Mouse (Mus musculus) fat pad, adult 2 months (tissue): ENCODE measurements around the gene Cd300e.
"Not testable (repeated sequence)": the region's sequence is repeated elsewhere in the genome, so short reads cannot be mapped to it uniquely, and the experiment has no call there.

ENCODE experiments used
- DNase-seq: peaks from one replicate; pipeline ENCODE4 v3.0.0-alpha.2; 2011; ENCODE audit warnings: low read depth, low spot score; ENCODE audit errors: extremely low read depth

Cd300e gene

DNA sequence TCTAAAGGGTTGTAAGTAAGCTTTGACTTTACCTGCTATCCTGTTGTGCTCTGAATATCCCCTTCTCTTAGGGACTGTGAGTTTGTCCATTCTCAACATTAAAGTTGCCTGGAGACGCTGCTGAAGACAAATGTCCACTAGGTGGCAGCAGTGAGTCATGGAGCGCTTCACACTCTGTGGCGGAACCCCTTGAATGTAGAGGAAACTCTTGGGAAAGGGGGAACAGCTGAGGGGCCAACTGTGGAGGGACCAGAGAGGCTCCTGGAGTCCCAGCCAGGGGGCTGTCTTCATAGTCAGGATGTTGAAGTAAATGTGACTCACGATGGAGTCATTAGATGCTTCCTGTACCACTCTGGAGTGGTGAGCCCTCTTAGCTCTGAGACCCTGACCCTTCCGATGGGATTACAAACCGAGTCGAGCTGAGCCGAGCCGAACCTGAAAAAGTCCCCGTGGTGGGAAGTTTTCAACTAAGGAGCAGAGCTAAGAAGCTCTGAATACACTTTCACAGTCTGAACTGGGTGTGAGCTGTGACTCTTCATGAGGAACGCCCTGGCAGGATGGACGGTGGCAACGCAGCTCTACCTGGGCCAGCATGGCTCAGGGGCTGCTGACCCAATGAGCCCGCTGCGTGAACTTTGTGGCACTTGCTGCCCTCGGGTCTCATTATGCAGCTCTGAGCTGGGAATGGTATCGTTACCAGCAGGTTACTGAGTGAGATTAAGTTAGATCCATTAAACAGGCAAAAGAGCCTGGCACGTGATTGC is 21.6 kb upstream of the Cd300e start:
- DNase-seq = no peak

- DNase-seq = no peak
Observed at GRCm38 (mm10) chr11:115082196-115082595, 20.2 kb upstream of the Cd300e start.

- no peak for DNase-seq
Observed at GRCm38 (mm10) chr11:115081373-115081772, 19.4 kb upstream of the Cd300e start.

DNA sequence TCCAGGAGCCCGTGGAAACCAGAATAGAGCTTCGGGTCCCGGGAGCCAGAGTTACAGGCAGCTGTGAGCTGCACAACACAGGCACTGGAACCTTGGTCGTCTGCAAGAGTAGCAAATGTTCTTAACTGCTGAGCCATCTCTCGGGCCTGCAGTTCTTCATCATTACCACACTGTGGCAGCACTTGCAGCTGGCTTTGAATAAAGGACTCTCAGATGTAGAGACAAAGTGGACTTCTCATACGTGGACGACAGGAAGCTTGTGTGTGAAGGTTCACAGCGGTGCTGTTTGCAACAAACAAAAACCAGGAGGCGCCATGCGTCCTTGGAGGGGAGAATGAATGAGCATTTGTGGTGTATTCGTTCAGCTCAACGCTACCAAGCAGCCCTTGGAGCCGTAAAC is 18.9 kb upstream of the Cd300e start:
- DNase-seq = no peak

GRCm38 (mm10) chr11:115078680-115079079 is 16.7 kb upstream of the Cd300e start:
- no peak for DNase-seq

DNA sequence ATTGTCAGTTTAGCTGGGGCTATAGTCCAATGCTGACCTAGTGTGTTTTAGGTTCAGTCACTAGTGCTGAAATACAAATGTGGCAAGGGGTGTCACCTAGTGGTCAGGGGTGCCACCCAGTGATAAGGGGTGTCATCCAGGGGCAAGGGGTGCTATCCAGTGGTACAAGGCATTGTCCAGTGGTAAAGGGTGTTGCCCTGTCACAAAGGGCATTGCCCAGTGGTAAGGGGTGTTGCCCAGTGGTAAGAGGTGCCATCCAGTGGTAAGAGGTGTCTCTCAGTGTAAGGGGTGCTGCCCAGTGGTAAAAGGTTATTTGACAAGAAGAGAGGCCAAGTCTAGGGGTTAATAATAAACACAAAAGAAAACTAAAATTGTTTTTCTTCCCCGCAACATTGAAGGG is 15.5 kb upstream of the Cd300e start:
- DNase-seq = no peak

- no peak for DNase-seq
Observed at GRCm38 (mm10) chr11:115075859-115076258, 13.9 kb upstream of the Cd300e start.

DNA sequence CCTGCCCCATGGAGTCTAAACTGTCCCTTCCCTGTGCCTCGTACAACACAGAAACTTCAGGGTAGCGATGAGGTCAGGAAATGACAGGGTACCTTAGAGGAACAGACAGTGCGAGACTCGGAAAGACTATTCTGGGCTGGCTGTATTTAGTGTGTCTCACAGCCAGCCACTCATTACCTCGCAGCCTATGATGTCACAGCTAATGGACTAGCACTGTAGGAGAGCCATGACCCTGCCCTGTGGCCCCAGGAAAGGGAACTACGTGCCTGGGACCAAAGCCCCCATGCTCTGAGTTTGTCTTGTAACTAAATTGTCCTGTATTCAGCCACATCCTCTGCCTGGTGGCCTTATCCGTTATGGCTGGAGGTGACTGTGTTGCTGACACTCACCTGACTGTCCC is 13.4 kb upstream of the Cd300e start:
- no peak for DNase-seq

GRCm38 (mm10) chr11:115073002-115073401 is 11.0 kb upstream of the Cd300e start:
- DNase-seq = no peak

DNA sequence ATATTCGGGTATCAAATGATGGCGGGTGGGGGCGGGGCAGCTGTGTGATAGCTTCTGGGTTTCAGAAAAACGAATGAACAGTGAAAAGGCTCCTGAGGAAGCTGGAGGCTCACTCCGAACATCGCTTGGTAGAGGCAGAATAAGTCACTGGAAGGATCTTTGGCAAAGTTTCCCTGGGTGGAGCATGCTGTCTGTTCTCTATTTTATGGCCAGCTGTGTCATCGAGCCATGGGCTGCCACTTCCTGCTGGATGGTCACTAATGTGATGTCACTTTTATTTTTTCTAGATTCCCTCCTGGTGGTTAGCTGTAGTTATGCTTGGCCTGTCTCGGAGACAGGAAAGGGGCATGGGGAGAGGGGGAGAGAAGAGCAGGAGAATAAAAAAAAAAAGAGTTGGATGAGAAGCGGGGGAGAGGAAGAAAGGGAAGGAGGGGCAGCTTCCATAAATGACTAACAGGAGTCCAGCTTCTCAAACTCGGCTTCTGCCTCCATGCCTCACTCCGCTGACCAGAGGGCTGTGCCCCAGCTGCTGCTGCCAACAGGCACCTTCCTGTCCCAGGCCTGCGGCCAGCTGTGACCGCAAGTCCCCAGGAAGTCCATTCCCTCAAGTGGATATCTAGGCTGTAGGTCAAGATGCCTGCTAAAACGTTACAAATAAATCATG is 9.8 kb upstream of the Cd300e start:
- DNase-seq = peak; percentile 1

GRCm38 (mm10) chr11:115071015-115071551 is 9.1 kb upstream of the Cd300e start:
- DNase-seq = no peak

DNA sequence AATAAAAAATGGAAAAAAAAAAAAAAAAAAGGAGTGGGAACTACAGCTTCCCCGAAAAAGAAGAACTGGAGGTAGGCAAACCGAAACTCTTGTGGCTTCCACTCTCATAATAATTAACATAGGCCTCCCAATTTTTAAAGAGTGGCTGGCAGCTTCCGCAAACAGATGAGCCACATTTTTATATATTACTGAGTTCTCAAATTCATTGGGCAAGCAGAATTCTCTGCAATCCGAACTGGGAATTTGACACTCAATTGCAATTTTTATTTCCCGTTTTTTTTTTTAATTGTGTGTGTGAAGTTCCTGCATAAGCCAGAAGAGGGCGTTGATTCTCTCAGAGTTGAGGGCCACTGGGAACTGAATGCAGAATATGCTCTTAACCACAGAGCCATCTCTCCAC is 4.8 kb upstream of the Cd300e start:
- no peak for DNase-seq

DNA sequence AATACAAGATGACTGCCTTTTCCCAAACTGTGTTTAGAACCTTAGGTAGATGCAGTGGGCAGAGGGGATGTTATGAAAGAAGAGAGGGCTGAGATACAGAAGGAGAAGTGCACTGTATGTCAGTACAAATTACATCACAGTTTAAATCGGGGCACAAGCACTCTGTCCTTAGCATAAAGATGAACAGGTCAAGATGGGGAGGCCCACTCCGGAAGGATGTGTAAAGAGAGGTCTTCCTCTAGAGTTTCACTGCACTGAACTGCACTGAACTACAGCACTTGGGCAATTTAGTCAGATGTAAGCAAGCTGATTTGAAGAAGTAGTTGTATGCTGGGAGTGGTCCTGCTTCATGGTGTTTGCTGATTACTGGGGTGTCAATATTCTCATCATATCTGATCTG is 2.2 kb downstream of the Cd300e start:
- DNase-seq = no peak

DNA sequence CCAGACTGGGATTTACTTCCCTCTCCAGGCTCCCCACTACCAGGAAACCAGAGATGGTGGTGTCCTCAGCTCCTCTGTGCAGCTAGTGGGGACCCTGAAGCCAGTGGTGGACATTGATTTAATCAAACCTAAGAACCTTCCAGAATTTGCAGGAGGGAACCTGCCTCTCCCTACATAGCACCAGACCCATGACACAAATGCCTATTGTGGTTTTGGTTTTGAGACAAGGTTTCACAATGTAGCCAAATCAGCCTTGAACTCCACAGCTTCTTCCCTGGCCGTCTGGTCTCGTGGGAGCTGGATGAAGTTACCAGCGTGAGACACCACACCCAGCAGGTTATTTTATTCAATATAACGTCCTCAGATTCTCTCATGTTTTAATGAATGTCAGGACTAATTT is 3.3 kb downstream of the Cd300e start:
- no peak for DNase-seq

GRCm38 (mm10) chr11:115054537-115054936 is 7.4 kb downstream of the Cd300e start:
- DNase-seq = no peak

- DNase-seq = no peak
Observed at GRCm38 (mm10) chr11:115052991-115053390, 9.0 kb downstream of the Cd300e start.

DNA sequence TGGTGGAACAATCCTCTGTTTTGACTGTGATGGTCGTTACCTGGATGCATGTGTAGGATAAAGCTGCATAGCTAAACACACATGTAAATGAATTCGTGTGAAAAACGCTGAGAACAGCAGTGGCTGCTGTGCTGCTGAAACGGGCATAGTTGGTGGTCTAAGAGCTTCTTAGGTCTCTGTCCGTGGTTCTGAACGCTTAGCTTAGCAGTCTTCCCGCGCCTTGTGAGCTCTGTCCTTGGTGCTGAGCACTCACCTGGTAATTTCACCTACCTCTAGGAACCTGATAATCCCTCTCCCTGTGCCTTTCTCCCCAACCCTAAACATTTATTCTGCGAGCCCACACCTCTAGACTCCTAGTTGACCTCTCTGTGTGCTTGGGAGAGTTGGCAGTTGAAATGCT is 9.8 kb downstream of the Cd300e start:
- no peak for DNase-seq

DNA sequence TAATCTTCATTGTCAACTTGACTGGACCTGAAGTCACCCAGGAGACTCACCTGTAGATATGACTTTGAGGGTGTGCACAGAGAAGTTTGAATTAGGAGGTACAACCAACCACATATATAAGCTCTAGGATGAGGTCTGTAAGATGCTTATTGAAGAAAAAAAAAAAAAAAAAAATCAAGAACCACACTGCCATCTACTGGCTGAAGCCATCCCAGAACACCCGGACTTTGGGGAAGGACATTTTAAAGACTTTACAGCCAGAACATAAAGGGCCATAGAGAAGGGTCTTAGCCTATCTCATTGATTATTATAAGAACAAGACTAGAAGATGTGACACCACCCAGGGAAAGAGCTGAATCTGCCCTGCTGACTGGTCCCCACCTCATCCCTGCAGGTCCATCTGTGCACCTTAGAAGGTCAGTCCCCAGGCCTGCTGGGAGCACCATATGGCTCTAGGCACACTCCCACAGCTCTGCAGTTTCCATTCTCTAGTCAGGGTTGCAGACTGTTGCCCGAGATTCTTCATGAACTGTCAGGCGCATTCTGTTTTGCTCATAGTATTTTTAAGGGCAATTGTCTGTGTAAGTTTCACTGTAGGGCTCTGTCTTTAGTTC is 12.6 kb downstream of the Cd300e start:
- no peak for DNase-seq

DNA sequence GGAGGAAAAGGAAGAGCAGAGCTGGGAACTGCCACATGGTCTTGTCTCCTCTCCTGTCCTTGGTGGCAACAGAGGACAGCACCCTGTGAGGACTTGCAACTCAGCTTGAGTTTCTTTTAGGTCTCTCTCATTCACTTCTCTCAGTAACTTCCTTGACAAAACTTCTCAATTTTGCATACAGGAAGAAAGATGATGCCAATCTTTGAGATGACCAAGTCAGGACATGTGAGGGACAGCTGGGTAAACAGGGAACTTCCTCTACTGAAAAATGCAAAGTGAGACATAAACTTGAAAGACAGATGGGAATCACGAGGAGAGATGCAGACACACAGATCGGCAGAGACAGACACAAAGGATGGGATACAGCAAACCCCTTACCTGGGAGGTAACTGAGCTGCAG is 13.7 kb downstream of the Cd300e start, which contains the start of gene Cd300ld3:
Cd300ld3 (minus strand) TSS at position 151 of the 400 bp plus-strand sequence.
- DNase-seq = no peak

DNA sequence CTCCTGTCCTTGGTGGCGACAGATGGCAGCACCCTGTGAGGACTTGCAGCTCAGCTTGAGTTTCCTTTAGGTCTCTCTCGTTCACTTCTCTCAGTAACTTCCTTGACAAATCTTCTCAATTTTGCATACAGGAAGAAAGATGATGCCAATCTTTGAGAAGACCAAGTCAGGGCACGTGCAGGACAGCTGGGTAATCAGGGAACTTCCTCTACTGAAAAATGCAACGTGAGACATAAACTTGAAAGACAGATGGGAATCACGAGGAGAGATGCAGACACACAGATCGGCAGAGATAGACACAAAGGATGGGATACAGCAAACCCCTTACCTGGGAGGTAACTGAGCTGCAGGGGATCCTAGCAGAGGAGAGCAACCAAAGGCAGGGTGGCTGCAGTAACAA is 24.3 kb downstream of the Cd300e start, which contains the start of gene Cd300ld5:
Cd300ld5 (minus strand) TSS at position 101 of the 400 bp plus-strand sequence.
- DNase-seq = not testable (repeated sequence)

GRCm38 (mm10) chr11:115026912-115027311 is 35.1 kb downstream of the Cd300e start, which contains the start of gene Cd300ld4:
Gene Cd300ld4 (minus strand): TSS chr11:115027012.
- not testable (repeated sequence) for DNase-seq

DNA sequence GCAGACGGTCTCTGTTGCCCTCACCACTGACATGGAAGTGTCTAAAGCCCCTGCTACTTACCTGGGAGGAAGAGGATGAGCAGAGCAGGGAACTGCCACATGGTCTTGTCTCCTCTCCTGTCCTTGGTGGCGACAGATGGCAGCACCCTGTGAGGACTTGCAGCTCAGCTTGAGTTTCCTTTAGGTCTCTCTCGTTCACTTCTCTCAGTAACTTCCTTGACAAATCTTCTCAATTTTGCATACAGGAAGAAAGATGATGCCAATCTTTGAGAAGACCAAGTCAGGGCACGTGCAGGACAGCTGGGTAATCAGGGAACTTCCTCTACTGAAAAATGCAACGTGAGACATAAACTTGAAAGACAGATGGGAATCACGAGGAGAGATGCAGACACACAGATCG is 45.9 kb downstream of the Cd300e start, which contains the start of gene Cd300ld2:
Cd300ld2 (minus strand) TSS at position 101 of the 400 bp plus-strand sequence.
- not testable (repeated sequence) for DNase-seq
